In the genomic region with DNA sequence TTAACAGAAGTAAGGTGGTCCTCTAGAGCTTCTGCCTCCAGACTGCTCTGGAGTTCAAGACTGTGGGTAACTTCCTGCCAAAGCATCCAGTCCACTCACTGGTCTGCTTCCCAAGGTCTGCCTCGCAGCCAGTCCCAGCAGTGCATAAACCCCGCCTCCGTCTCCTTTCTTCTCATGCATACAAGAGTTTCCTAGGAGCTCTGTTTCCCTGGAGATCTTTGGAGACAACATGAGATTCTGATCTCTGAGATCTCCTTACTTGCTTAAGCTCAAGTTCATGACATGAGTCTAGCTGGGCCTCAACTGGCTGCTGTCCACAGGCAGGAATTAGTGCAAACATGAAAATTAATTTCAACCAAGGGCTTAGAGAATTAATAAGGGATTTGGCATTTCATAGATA, we compare ENCODE assay signal across 30 mouse cellular contexts. TPM values are rescaled to one million over a fixed set of nuclear protein-coding genes. Genes with fewer than 3 reads are reported as not detected.
DNase-seq lines count a peak whose midpoint lies in the region; ATAC-seq and TF ChIP-seq lines count a peak whose summit lies in the region.
"Had no signal": no experiment of that assay in that cellular context is flagged by ENCODE, and none has a peak within 500 bp of the region (broad histone marks: within the 10 kb centered on the region; RNA-seq: fewer than 3 reads in every experiment).

No protein-coding gene starts in this region.

- peak; percentile 34; the same call in 1 of the 2 replicates for ATAC-seq in forebrain, postnatal 0 days
- ATAC-seq in forebrain, embryonic 16.5 days = no peak
- ATAC-seq in kidney, postnatal 0 days (replicated peaks; ENCODE audit: low FRiP score, low read depth) = no peak
- ATAC-seq: inflammation-experienced regulatory T-cells, adult 6 months had no signal

- H3K4me1 ChIP-seq in forebrain, postnatal 0 days (ENCODE audit: insufficient read depth) = no peaks in the 10 kb centered on the region
- no peaks in the 10 kb centered on the region for H3K4me1 ChIP-seq in forebrain, embryonic 16.5 days (replicated peaks; ENCODE audit: control insufficient read depth, insufficient read depth, low read length)
- H3K4me1 ChIP-seq in kidney, postnatal 0 days (replicated peaks; ENCODE audit: insufficient read depth, low read length) = no peaks in the 10 kb centered on the region
- H3K4me1 ChIP-seq: embryonic facial prominence, embryonic 15.5 days; kidney, embryonic 15.5 days; limb, embryonic 12.5 days; lung, embryonic 15.5 days; megakaryocyte, embryonic 14.5 days had no signal

- H3K9me3 ChIP-seq in forebrain, postnatal 0 days (ENCODE audit: low read length) = no peaks in the 10 kb centered on the region
- H3K9me3 ChIP-seq in forebrain, embryonic 16.5 days (ENCODE audit: control insufficient read depth, low read length) = no peaks in the 10 kb centered on the region
- H3K9me3 ChIP-seq in kidney, postnatal 0 days (replicated peaks; ENCODE audit: low read length) = no peaks in the 10 kb centered on the region
- H3K9me3 ChIP-seq: embryonic facial prominence, embryonic 15.5 days; heart, embryonic 10.5 days; heart, embryonic 15.5 days; kidney, embryonic 15.5 days; lung, embryonic 15.5 days had no signal

- no peak overlapping the region for H3K4me2 ChIP-seq in forebrain, postnatal 0 days (ENCODE audit: low read depth)
- no peak overlapping the region for H3K4me2 ChIP-seq in forebrain, embryonic 16.5 days (ENCODE audit: low read length)
- H3K4me2 ChIP-seq in kidney, postnatal 0 days (ENCODE audit: low read length) = no peak overlapping the region
- H3K4me2 ChIP-seq: embryonic facial prominence, embryonic 15.5 days; heart, embryonic 15.5 days; kidney, embryonic 15.5 days; limb, embryonic 12.5 days; liver, embryonic 11.5 days; lung, embryonic 15.5 days had no signal

- H3K4me3 ChIP-seq in forebrain, postnatal 0 days (ENCODE audit: low read depth, low read length) = no peak overlapping the region
- H3K4me3 ChIP-seq in forebrain, embryonic 16.5 days (replicated peaks; ENCODE audit: low read length) = no peak overlapping the region
- no peak overlapping the region for H3K4me3 ChIP-seq in kidney, postnatal 0 days (replicated peaks; ENCODE audit: low read depth, low read length)
- H3K4me3 ChIP-seq: embryonic facial prominence, embryonic 15.5 days; heart, embryonic 10.5 days; heart, embryonic 15.5 days; kidney, embryonic 15.5 days; layer of hippocampus, adult 2 months; left cerebral cortex, adult 2 months; limb, embryonic 12.5 days; lung, embryonic 15.5 days; megakaryocyte, embryonic 14.5 days had no signal

- WGBS in forebrain, postnatal 0 days = 27% methylated on average over 3 of the region's 3 CpGs
- 23% methylated on average over 3 of the region's 3 CpGs for WGBS in forebrain, embryonic 16.5 days
- WGBS in kidney, postnatal 0 days = 59% methylated on average over 3 of the region's 3 CpGs

- H3K27ac ChIP-seq in forebrain, postnatal 0 days (ENCODE audit: low read depth, low read length) = no peak overlapping the region
- H3K27ac ChIP-seq in forebrain, embryonic 16.5 days (ENCODE audit: low read length) = no peak overlapping the region
- H3K27ac ChIP-seq in kidney, postnatal 0 days = no peak overlapping the region
- H3K27ac ChIP-seq: embryonic facial prominence, embryonic 15.5 days; heart, embryonic 10.5 days; heart, embryonic 15.5 days; kidney, embryonic 15.5 days; layer of hippocampus, adult 2 months; left cerebral cortex, adult 2 months; limb, embryonic 12.5 days; lung, embryonic 15.5 days had no signal

- H3K27me3 ChIP-seq in forebrain, postnatal 0 days (ENCODE audit: insufficient read depth, low read length) = no peaks in the 10 kb centered on the region
- H3K27me3 ChIP-seq in forebrain, embryonic 16.5 days (replicated peaks; ENCODE audit: control insufficient read depth, insufficient read depth, low read length) = no peaks in the 10 kb centered on the region
- H3K27me3 ChIP-seq in kidney, postnatal 0 days (ENCODE audit: insufficient read depth, low read length) = no peaks in the 10 kb centered on the region
- H3K27me3 ChIP-seq: kidney, embryonic 15.5 days; lung, embryonic 15.5 days had no signal

- TF ChIP-seq POLR2A in brain, embryonic 14.5 days (IDR thresholded peaks at IDR 0.05; ENCODE audit: borderline replicate concordance, extremely low read depth, insufficient read depth, insufficient read length, poor library complexity, severe bottlenecking) = no peak

- peak; percentile 10 for DNase-seq in forebrain, postnatal 0 days
- peak; percentile 15 for DNase-seq in kidney, postnatal 0 days (ENCODE audit: low spot score)
- no peak for DNase-seq in kidney, adult 11 months
- peak; percentile 64 for DNase-seq in brain, embryonic 14.5 days (ENCODE audit: low read depth)
- DNase-seq in embryo, embryonic 10.5 days (ENCODE audit: low spot score) = peak; percentile 51
- no peak for DNase-seq in lung, postnatal 4 days
- no peak for DNase-seq in liver
- DNase-seq: adrenal gland, postnatal 25 days; B cell, adult 2 months; cerebellum, adult 2 months; cerebellum, postnatal 14 days; gastrocnemius, postnatal 14 days; heart, postnatal 36 days; kidney, adult 18-20 months; lung, postnatal 36 days; right cerebral cortex, postnatal 14 days; thymus, postnatal 14 days had no signal

- no peak for TF ChIP-seq CTCF in forebrain, postnatal 0 days (IDR thresholded peaks at IDR 0.05; ENCODE audit: low read depth)
- no peak for TF ChIP-seq CTCF in kidney, postnatal 0 days (IDR thresholded peaks at IDR 0.05; ENCODE audit: low read depth)
- no peak for TF ChIP-seq CTCF in brain, embryonic 14.5 days (IDR thresholded peaks at IDR 0.05; ENCODE audit: borderline replicate concordance, extremely low read depth, insufficient read depth, insufficient read length)

- H3K36me3 ChIP-seq in forebrain, postnatal 0 days (ENCODE audit: insufficient read depth) = no peaks in the 10 kb centered on the region
- H3K36me3 ChIP-seq in forebrain, embryonic 16.5 days (ENCODE audit: control insufficient read depth, insufficient read depth) = no peaks in the 10 kb centered on the region
- no peaks in the 10 kb centered on the region for H3K36me3 ChIP-seq in kidney, postnatal 0 days (ENCODE audit: insufficient read depth, low read length)
- H3K36me3 ChIP-seq: embryonic facial prominence, embryonic 15.5 days; heart, embryonic 10.5 days; heart, embryonic 15.5 days; kidney, embryonic 15.5 days; limb, embryonic 12.5 days; lung, embryonic 15.5 days had no signal

- no peak overlapping the region for H3K9ac ChIP-seq in forebrain, postnatal 0 days
- no peak overlapping the region for H3K9ac ChIP-seq in forebrain, embryonic 16.5 days (replicated peaks; ENCODE audit: low read depth, low read length)
- H3K9ac ChIP-seq in kidney, postnatal 0 days (ENCODE audit: low read depth, low read length) = no peak overlapping the region
- H3K9ac ChIP-seq: embryonic facial prominence, embryonic 15.5 days; heart, embryonic 15.5 days; kidney, embryonic 15.5 days; limb, embryonic 12.5 days; lung, embryonic 15.5 days had no signal

RNA-seq across cellular contexts. Expression of a gene that starts 45.6 kb away (rescaled TPM):
- total RNA-seq in forebrain, postnatal 0 days (2014; rRNA removed) = 0.52 and 0.77 TPM in 2 replicates
- 1.3 and 1.9 TPM in 2 replicates for polyA plus RNA-seq in forebrain, postnatal 0 days (2015; fragmentation: Nextera tagmentation; extraction: Ambion mirVana)
- polyA plus RNA-seq in forebrain, embryonic 16.5 days (2015; fragmentation: Nextera tagmentation; extraction: Ambion mirVana) = 0.81 and 1.4 TPM in 2 replicates
- 23.5 and 26.5 TPM in 2 replicates for polyA plus RNA-seq in kidney, postnatal 0 days (2015; fragmentation: Nextera tagmentation; extraction: Ambion mirVana)
- polyA plus RNA-seq in brain, embryonic 14.5 days (2012; rRNA removed) = 0.18 and 0.63 TPM in 2 replicates
- polyA plus RNA-seq: small intestine, adult 2 months had no signal

Comparison
In these comparisons a context has a peak if more than half of its experiments do, and no peak if none do; other contexts are left out.
1. DNase-seq: peak in forebrain, postnatal 0 days (single experiment), kidney, postnatal 0 days (single experiment), brain, embryonic 14.5 days (single experiment) and embryo, embryonic 10.5 days (single experiment); none in kidney, adult 11 months (single experiment), lung, postnatal 4 days (0 of 2) and liver (single experiment).